In the genomic region with DNA sequence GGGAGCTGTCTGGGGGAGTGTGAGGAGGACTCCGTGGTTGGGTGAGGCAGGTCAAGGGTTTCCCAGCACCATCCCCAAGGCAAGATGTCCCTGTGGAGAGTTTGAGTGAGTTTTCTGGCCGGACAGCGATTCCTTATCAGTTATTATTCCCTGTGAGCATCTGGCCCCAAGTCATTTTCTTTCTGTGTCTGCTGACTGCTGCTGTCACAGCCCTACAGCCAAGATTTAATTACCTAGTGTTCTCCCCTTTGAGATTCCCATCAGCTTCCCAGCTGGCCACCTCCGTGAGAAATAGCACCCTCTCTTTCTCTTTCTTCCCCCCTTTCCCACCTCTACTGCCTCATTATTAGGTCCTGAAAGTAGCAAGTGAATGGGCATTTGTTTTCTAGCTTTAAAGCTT, we compare ENCODE assay signal across 19 mouse cellular contexts.
A peak's percentile ranks its signal among the peaks of the same experiment; 100 is the strongest.
DNase-seq lines count a peak whose midpoint lies in the region; ATAC-seq and TF ChIP-seq lines count a peak whose summit lies in the region.
"Had no signal": no experiment of that assay in that cellular context is flagged by ENCODE, and none has a peak within 500 bp of the region (broad histone marks: within the 10 kb centered on the region; RNA-seq: fewer than 3 reads in every experiment).

No protein-coding gene starts in this region.

- peaks cover 16% of the 10 kb centered on the region for H3K4me1 ChIP-seq in kidney, embryonic 15.5 days
- H3K4me1 ChIP-seq in embryonic facial prominence, embryonic 13.5 days = peaks cover 14% of the 10 kb centered on the region
- peaks cover 11% of the 10 kb centered on the region for H3K4me1 ChIP-seq in hindbrain, embryonic 15.5 days (replicated peaks)
- H3K4me1 ChIP-seq in intestine, postnatal 0 days (replicated peaks; ENCODE audit: control insufficient read depth, insufficient read depth, low read length) = no peaks in the 10 kb centered on the region
- no peaks in the 10 kb centered on the region for H3K4me1 ChIP-seq in lung, adult 2 months (ENCODE audit: control insufficient read depth, insufficient read depth, low read length)
- H3K4me1 ChIP-seq: liver, embryonic 12.5 days; lung, embryonic 15.5 days had no signal

- DNase-seq in kidney, postnatal 10 days = no peak
- peak; percentile 35 for DNase-seq in MN1 (ENCODE audit: low spot score)
- DNase-seq in thymus, postnatal 14 days = no peak
- DNase-seq in lung, adult 2 months = no peak
- DNase-seq: adrenal gland, postnatal 36 days; cerebellum, adult 8-10 months; heart, postnatal 36 days; kidney, adult 11 months; spleen, adult 18-20 months had no signal

- H3K27me3 ChIP-seq in kidney, embryonic 15.5 days = no peaks in the 10 kb centered on the region
- H3K27me3 ChIP-seq in embryonic facial prominence, embryonic 13.5 days = no peaks in the 10 kb centered on the region
- no peaks in the 10 kb centered on the region for H3K27me3 ChIP-seq in hindbrain, embryonic 15.5 days
- no peaks in the 10 kb centered on the region for H3K27me3 ChIP-seq in intestine, postnatal 0 days (replicated peaks; ENCODE audit: control insufficient read depth, insufficient read depth, low read length)
- H3K27me3 ChIP-seq: embryonic facial prominence, embryonic 12.5 days; heart, embryonic 12.5 days; liver, embryonic 12.5 days; lung, embryonic 15.5 days; Patski had no signal

- no peak overlapping the region for H3K4me2 ChIP-seq in kidney, embryonic 15.5 days
- H3K4me2 ChIP-seq in embryonic facial prominence, embryonic 13.5 days = no peak overlapping the region
- no peak overlapping the region for H3K4me2 ChIP-seq in hindbrain, embryonic 15.5 days
- H3K4me2 ChIP-seq in intestine, postnatal 0 days (replicated peaks; ENCODE audit: low read depth) = no peak overlapping the region
- H3K4me2 ChIP-seq: embryonic facial prominence, embryonic 12.5 days; heart, embryonic 12.5 days; liver, embryonic 12.5 days; lung, embryonic 15.5 days had no signal

- ATAC-seq in kidney, embryonic 15.5 days (replicated peaks; ENCODE audit: low FRiP score) = 0 out of 2 replicates have a peak, but pooled peaks have one; percentile 49
- ATAC-seq in embryonic facial prominence, embryonic 13.5 days (ENCODE audit: insufficient number of reproducible peaks, insufficient read depth, low FRiP score, low TSS enrichment, low read depth) = no peak
- ATAC-seq in hindbrain, embryonic 15.5 days (ENCODE audit: low FRiP score, low read depth) = no peak
- no peak for ATAC-seq in intestine, postnatal 0 days
- ATAC-seq: liver, embryonic 12.5 days; Patski had no signal

- H3K9me3 ChIP-seq in kidney, embryonic 15.5 days (replicated peaks) = no peaks in the 10 kb centered on the region
- no peaks in the 10 kb centered on the region for H3K9me3 ChIP-seq in embryonic facial prominence, embryonic 13.5 days
- H3K9me3 ChIP-seq in hindbrain, embryonic 15.5 days = no peaks in the 10 kb centered on the region
- no peaks in the 10 kb centered on the region for H3K9me3 ChIP-seq in intestine, postnatal 0 days (ENCODE audit: control insufficient read depth)
- H3K9me3 ChIP-seq: embryonic facial prominence, embryonic 12.5 days; heart, embryonic 12.5 days; liver, embryonic 12.5 days; lung, embryonic 15.5 days had no signal

- WGBS in kidney, embryonic 15.5 days = 6% methylated on average over 4 of the region's 4 CpGs
- WGBS in embryonic facial prominence, embryonic 13.5 days = 7% methylated on average over 4 of the region's 4 CpGs
- 5% methylated on average over 4 of the region's 4 CpGs for WGBS in hindbrain, embryonic 15.5 days
- WGBS in intestine, postnatal 0 days = 7% methylated on average over 4 of the region's 4 CpGs
- WGBS in lung, adult 2 months = 9% methylated on average over 4 of the region's 4 CpGs

- no peak overlapping the region for H3K4me3 ChIP-seq in kidney, embryonic 15.5 days (replicated peaks)
- no peak overlapping the region for H3K4me3 ChIP-seq in embryonic facial prominence, embryonic 13.5 days
- no peak overlapping the region for H3K4me3 ChIP-seq in hindbrain, embryonic 15.5 days
- H3K4me3 ChIP-seq in intestine, postnatal 0 days (ENCODE audit: low read depth, low read length) = no peak overlapping the region
- no peak overlapping the region for H3K4me3 ChIP-seq in lung, adult 2 months (replicated peaks; ENCODE audit: extremely low read depth, low read depth, low read length)
- H3K4me3 ChIP-seq: embryonic facial prominence, embryonic 12.5 days; heart, embryonic 12.5 days; liver, embryonic 12.5 days; lung, embryonic 15.5 days had no signal

- no peak overlapping the region for H3K27ac ChIP-seq in kidney, embryonic 15.5 days
- H3K27ac ChIP-seq in embryonic facial prominence, embryonic 13.5 days = 0 out of 2 replicates have a peak overlapping the region, but pooled peaks have one; percentile 22
- H3K27ac ChIP-seq in hindbrain, embryonic 15.5 days (replicated peaks) = 0 out of 2 replicates have a peak overlapping the region, but pooled peaks have one; percentile 8
- H3K27ac ChIP-seq in intestine, postnatal 0 days (ENCODE audit: low read depth, low read length) = no peak overlapping the region
- H3K27ac ChIP-seq: embryonic facial prominence, embryonic 12.5 days; liver, embryonic 12.5 days; lung, embryonic 15.5 days; macrophage had no signal

- no peak for TF ChIP-seq CTCF in intestine, postnatal 0 days (IDR thresholded peaks at IDR 0.05; ENCODE audit: low read depth)
- TF ChIP-seq CTCF in lung, adult 2 months (IDR thresholded peaks at IDR 0.05; ENCODE audit: insufficient read depth, low read length) = no peak

- no peak overlapping the region for H3K9ac ChIP-seq in kidney, embryonic 15.5 days
- H3K9ac ChIP-seq in embryonic facial prominence, embryonic 13.5 days = no peak overlapping the region
- H3K9ac ChIP-seq in hindbrain, embryonic 15.5 days = no peak overlapping the region
- H3K9ac ChIP-seq in intestine, postnatal 0 days (ENCODE audit: low read depth, low read length) = no peak overlapping the region
- H3K9ac ChIP-seq: embryonic facial prominence, embryonic 12.5 days; heart, embryonic 12.5 days; liver, embryonic 12.5 days; lung, embryonic 15.5 days had no signal

- no peak for TF ChIP-seq POLR2A in lung, adult 2 months (IDR thresholded peaks at IDR 0.05; ENCODE audit: borderline replicate concordance, extremely low read depth, low read depth, low read length)

- no peaks in the 10 kb centered on the region for H3K36me3 ChIP-seq in kidney, embryonic 15.5 days
- H3K36me3 ChIP-seq in embryonic facial prominence, embryonic 13.5 days = no peaks in the 10 kb centered on the region
- no peaks in the 10 kb centered on the region for H3K36me3 ChIP-seq in hindbrain, embryonic 15.5 days
- no peaks in the 10 kb centered on the region for H3K36me3 ChIP-seq in intestine, postnatal 0 days (ENCODE audit: control insufficient read depth, insufficient read depth)
- H3K36me3 ChIP-seq: embryonic facial prominence, embryonic 12.5 days; heart, embryonic 12.5 days; liver, embryonic 12.5 days; lung, embryonic 15.5 days had no signal

Comparison
In these comparisons a context has a peak if more than half of its experiments do, and no peak if none do; other contexts are left out.
1. H3K27ac ChIP-seq: peak in embryonic facial prominence, embryonic 13.5 days (single experiment) and hindbrain, embryonic 15.5 days (single experiment); none in kidney, embryonic 15.5 days (single experiment) and intestine, postnatal 0 days (single experiment).